Mouse (Mus musculus): ENCODE results near the gene Thap7. TPM values are rescaled to one million over a fixed set of nuclear protein-coding genes. Genes with fewer than 3 reads are reported as not detected.
"Not testable (repeated sequence)": the region's sequence is repeated elsewhere in the genome, so short reads cannot be mapped to it uniquely, and the experiment has no call there.

The Thap7 gene
- polyA plus RNA-seq, 1 experiment from 2014 or later = 51.4 TPM

DNA sequence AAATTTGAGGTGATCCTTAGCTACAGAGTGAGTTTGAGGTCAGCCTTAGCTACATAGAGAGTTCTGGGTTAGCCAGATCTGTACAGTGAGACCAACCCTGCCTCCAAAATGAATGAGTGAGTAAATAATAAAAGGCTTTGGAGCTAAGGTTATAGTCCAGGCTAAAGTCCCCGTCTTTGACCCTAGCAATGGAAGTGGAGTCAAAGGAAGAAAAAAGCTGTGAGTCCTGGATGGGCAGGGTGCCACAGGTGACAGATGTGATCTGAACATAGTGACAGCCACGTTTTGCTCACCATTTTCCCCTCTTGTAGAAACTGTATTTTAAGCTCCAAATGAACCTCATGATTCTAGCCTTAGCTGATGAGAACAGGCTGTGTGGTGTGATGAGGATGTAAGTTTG, 12.0 kb downstream of the Thap7 start:
- no peak overlapping the region for H3K4me2 ChIP-seq
- no peaks in the 10 kb centered on the region for H3K27me3 ChIP-seq (ENCODE audit: insufficient read depth, low read length)
- ATAC-seq (ENCODE audit: insufficient read depth) (no peak), DNase-seq (no peak)
- H3K36me3 ChIP-seq (ENCODE audit: insufficient read depth) = peaks cover 81% of the 10 kb centered on the region
- no peaks in the 10 kb centered on the region for H3K4me1 ChIP-seq (ENCODE audit: insufficient read depth)
- H3K9me3 ChIP-seq (ENCODE audit: low read depth, low read length) = no peaks in the 10 kb centered on the region
- no peak for TF ChIP-seq CTCF (IDR thresholded peaks at IDR 0.05; ENCODE audit: low read depth)
- H3K9ac ChIP-seq = no peak overlapping the region
- WGBS = 74% methylated on average over 2 of the region's 2 CpGs
- no peak overlapping the region for H3K4me3 ChIP-seq (ENCODE audit: low read depth, low read length)
- H3K27ac ChIP-seq (ENCODE audit: low read depth) = no peak overlapping the region

DNA sequence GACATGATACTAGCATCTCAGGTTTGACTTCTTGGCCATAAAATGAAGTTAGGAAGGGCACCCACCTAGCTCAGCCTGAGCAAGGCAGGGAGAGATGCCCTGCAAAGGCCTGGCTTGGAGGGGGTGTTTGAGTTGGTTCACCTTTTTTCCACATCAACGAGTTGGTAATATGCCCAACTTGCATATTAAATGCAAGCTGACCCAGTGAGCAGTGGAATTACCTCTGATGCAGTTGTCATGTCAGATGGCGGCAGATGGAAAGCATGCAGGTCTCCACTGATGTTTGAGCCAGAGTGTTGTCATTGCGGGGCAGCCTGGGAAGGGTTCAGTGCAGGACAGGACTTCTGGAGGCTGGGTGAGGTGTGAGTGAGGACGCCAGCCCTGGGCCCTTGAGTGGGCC, 19.5 kb downstream of the Thap7 start:
- WGBS = 87% methylated on average over 4 of the region's 4 CpGs

DNA sequence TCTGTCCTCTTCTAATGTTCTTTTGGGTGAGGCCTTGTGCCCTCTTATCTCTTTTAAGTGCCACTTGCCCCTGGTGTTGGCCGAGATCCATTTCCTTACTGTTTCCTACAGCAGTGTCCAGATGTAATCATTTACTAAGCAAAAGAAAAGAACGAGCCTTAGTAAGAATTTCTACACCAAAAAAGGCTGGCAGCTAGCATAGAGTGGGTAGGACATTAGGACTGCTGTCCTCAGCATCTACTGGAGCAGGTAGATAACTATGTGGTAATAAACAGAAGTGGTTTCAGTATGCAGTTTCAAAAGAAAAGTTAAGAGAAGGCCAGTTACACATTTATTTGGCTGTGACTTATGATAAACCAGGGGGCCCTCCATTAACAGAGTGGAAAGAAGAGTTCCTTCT, 20.2 kb downstream of the Thap7 start:
- no peak for TF ChIP-seq CTCF (IDR thresholded peaks at IDR 0.05; ENCODE audit: low read depth)
- Histone ChIP-seq H3K9ac (no peak overlapping the region), H3K27ac (ENCODE audit: low read depth) (no peak overlapping the region), H3K4me1 (ENCODE audit: insufficient read depth) (peaks cover 11% of the 10 kb centered on the region; the same call in 1 of the 2 replicates), H3K36me3 (ENCODE audit: insufficient read depth) (peaks cover 31% of the 10 kb centered on the region), H3K4me2 (no peak overlapping the region), H3K9me3 (ENCODE audit: low read depth, low read length) (no peaks in the 10 kb centered on the region), H3K4me3 (ENCODE audit: low read depth, low read length) (no peak overlapping the region), H3K27me3 (ENCODE audit: insufficient read depth, low read length) (no peaks in the 10 kb centered on the region)
- ATAC-seq (ENCODE audit: insufficient read depth) (no peak), DNase-seq (no peak)
- WGBS = 43% methylated on average over 2 of the region's 2 CpGs

More for the DNA sequence above, 19.5 kb downstream of the Thap7 start:
- Histone ChIP-seq H3K36me3 (ENCODE audit: insufficient read depth) (peaks cover 36% of the 10 kb centered on the region), H3K9me3 (ENCODE audit: low read depth, low read length) (no peaks in the 10 kb centered on the region), H3K4me3 (ENCODE audit: low read depth, low read length) (no peak overlapping the region), H3K27me3 (ENCODE audit: insufficient read depth, low read length) (no peaks in the 10 kb centered on the region), H3K4me1 (ENCODE audit: insufficient read depth) (peaks cover 11% of the 10 kb centered on the region; the same call in 1 of the 2 replicates), H3K9ac (0 out of 2 replicates have a peak overlapping the region, but pooled peaks have one; percentile 9), H3K4me2 (no peak overlapping the region), H3K27ac (ENCODE audit: low read depth) (no peak overlapping the region)
- no peak for TF ChIP-seq CTCF (IDR thresholded peaks at IDR 0.05; ENCODE audit: low read depth)
- ATAC-seq (ENCODE audit: insufficient read depth) (no peak), DNase-seq (no peak)

DNA sequence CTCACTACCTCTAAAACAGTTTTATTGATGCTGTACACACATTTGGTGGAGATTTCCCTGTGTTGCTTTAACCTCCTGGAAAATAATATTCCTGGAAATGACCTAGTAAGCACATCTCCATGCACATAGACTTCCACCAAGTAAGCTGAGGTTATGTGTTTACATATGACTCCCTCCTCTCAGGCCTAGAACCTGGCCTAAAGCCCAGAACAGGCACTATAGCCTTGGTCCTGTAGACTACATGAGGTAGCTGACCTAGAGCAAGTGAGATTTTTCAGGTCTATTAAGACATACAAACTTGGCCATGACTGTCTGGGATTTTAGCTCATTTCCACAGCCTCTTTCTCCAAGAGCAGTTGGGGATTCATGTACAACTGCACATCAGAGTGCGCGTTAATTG, 20.8 kb downstream of the Thap7 start:
- H3K9me3 ChIP-seq (ENCODE audit: low read depth, low read length) = no peaks in the 10 kb centered on the region
- no peak for DNase-seq
- H3K36me3 ChIP-seq (ENCODE audit: insufficient read depth) = peaks cover 26% of the 10 kb centered on the region
- peaks cover 11% of the 10 kb centered on the region; the same call in 1 of the 2 replicates for H3K4me1 ChIP-seq (ENCODE audit: insufficient read depth)
- H3K4me3 ChIP-seq (ENCODE audit: low read depth, low read length) = peak overlapping the region; percentile 74
- WGBS = 100% methylated on average over 2 of the region's 2 CpGs
- no peaks in the 10 kb centered on the region for H3K27me3 ChIP-seq (ENCODE audit: insufficient read depth, low read length)
- no peak for ATAC-seq (ENCODE audit: insufficient read depth)
- H3K27ac ChIP-seq (ENCODE audit: low read depth) = no peak overlapping the region
- no peak for TF ChIP-seq CTCF (IDR thresholded peaks at IDR 0.05; ENCODE audit: low read depth)
- peak overlapping the region; percentile 83 for H3K4me2 ChIP-seq
- H3K9ac ChIP-seq = 0 out of 2 replicates have a peak overlapping the region, but pooled peaks have one; percentile 88

DNA sequence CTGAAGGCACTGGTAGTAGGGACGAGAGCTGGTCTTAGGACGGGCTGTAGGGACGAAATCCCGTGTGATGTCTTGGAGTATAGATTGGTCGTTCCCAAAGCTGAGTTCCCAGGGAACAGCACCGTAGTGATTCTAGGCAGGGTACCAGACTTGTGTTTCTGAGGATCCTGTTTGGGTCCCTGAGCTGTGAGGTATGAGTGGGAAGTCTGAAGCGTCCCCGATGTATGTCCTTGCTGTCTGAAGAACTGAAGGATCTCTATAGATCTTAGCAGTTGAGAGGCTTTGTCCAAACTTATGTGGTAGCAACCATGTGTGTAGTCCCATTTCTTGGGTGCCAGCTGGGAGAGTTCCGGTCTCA, 21.7 kb downstream of the Thap7 start:
- Histone ChIP-seq H3K4me2 (peak overlapping the region; percentile 83), H3K4me1 (ENCODE audit: insufficient read depth) (peaks cover 11% of the 10 kb centered on the region; the same call in 1 of the 2 replicates), H3K9me3 (ENCODE audit: low read depth, low read length) (no peaks in the 10 kb centered on the region), H3K27ac (ENCODE audit: low read depth) (peak overlapping the region; percentile 85), H3K27me3 (ENCODE audit: insufficient read depth, low read length) (no peaks in the 10 kb centered on the region), H3K36me3 (ENCODE audit: insufficient read depth) (peaks cover 26% of the 10 kb centered on the region), H3K9ac (peak overlapping the region; percentile 88), H3K4me3 (ENCODE audit: low read depth, low read length) (peak overlapping the region; percentile 74)
- WGBS = 9% methylated on average over 9 of the region's 9 CpGs
- DNase-seq = peak; percentile 15
- no peak; the same call in 1 of the 2 replicates for ATAC-seq (ENCODE audit: insufficient read depth)
- TF ChIP-seq CTCF (IDR thresholded peaks at IDR 0.05; ENCODE audit: low read depth) = no peak

DNA sequence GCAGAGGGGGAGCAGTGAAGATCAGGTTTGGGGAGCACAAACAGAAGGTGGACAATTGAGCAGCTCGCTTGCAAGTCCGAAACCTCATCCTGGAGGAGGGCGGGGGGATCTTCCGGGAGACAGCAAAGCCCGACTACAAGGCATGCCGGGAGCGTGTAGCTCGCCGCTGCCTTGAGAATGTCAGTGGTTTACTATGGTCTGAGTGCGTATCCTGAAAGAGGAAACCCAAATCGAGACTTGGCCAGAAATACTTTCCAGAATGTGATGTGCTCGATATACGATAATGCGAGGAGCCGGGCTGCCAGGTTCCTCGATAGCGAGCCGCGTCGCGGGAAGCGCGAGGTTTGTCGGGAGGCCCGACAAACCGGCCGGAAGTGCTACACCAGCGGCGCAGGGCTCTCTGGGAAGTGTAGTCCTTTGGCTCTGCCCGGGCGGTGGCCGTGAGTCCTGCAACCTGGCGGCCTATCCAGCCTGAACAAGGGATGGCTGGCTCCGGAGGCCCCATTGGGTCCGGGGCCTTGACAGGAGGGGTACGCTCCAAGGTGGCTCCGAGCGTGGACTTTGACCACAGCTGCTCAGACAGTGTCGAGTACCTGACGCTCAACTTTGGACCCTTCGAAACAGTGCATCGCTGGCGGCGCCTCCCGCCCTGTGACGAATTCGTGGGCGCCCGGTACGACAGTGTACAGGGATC, 22.2 kb downstream of the Thap7 start, which contains the start of gene Lztr1:
Gene Lztr1 (plus strand): TSS at position 143 of the 694 bp plus-strand sequence.
- Histone ChIP-seq H3K36me3 (ENCODE audit: insufficient read depth) (peaks cover 24% of the 10 kb centered on the region), H3K27me3 (ENCODE audit: insufficient read depth, low read length) (no peaks in the 10 kb centered on the region), H3K9ac (peak within 1 kb of the TSS; percentile 88), H3K4me1 (ENCODE audit: insufficient read depth) (peaks cover 11% of the 10 kb centered on the region; the same call in 1 of the 2 replicates), H3K9me3 (ENCODE audit: low read depth, low read length) (no peaks in the 10 kb centered on the region), H3K27ac (ENCODE audit: low read depth) (peak within 1 kb of the TSS; percentile 85), H3K4me2 (peak within 1 kb of the TSS; percentile 83), H3K4me3 (ENCODE audit: low read depth, low read length) (peak within 1 kb of the TSS; percentile 74)
- TF ChIP-seq CTCF (IDR thresholded peaks at IDR 0.05; ENCODE audit: low read depth) = peak; percentile 21; the same call in 1 of the 2 replicates
- WGBS = 0% methylated on average over 50 of the region's 50 CpGs
- DNase-seq = peak; percentile 95
- peak; percentile 98 for ATAC-seq (ENCODE audit: insufficient read depth)

DNA sequence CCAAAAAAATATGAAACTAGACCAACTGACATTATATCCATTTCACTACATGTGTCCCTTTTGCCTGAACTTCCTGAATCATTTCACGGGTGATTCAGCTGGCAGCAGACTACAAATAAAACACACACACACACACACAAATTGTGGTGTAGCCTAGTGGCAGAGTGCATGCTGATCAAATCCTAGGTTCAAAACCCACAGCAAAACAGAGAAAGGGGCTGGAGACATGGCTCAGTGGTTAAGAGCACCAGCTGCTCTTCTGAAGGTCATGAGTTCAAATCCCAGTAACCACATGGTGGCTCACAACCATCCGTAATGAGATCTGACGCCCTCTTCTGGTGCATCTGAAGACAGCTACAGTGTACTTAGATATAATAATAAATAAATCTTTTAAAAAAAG, 22.9 kb downstream of the Thap7 start:
- H3K9me3 ChIP-seq (ENCODE audit: low read depth, low read length); H3K27me3 ChIP-seq (ENCODE audit: insufficient read depth, low read length); DNase-seq; ATAC-seq (ENCODE audit: insufficient read depth): not testable (repeated sequence)
- Histone ChIP-seq H3K4me2 (peak overlapping the region; percentile 83), H3K27ac (ENCODE audit: low read depth) (peak overlapping the region; percentile 85; the same call in 1 of the 2 replicates), H3K4me3 (ENCODE audit: low read depth, low read length) (peak overlapping the region; percentile 74), H3K4me1 (ENCODE audit: insufficient read depth) (peaks cover 11% of the 10 kb centered on the region; the same call in 1 of the 2 replicates), H3K9ac (peak overlapping the region; percentile 88), H3K36me3 (ENCODE audit: insufficient read depth) (peaks cover 18% of the 10 kb centered on the region)
- WGBS = 28% methylated on average over 3 of the region's 3 CpGs

All from lung, embryonic 14.5 days (tissue).